Mouse (Mus musculus): ENCODE measurements around the gene Adora2b. TPM values are rescaled to one million over a fixed set of nuclear protein-coding genes. Genes with fewer than 3 reads are reported as not detected.

Gene Adora2b
- polyA plus RNA-seq, 1 experiment from 2014 or later: 6.9 TPM

GRCm38 (mm10) chr11:62298883-62299282 is 50.1 kb downstream of the Adora2b start:
- Histone ChIP-seq H3K27me3 (replicated peaks) (no peaks in the 10 kb centered on the region), H3K36me3 (no peaks in the 10 kb centered on the region), H3K27ac (no peak overlapping the region), H3K9ac (no peak overlapping the region), H3K4me3 (replicated peaks) (no peak overlapping the region), H3K4me2 (replicated peaks) (no peak overlapping the region), H3K9me3 (no peaks in the 10 kb centered on the region), H3K4me1 (replicated peaks) (no peaks in the 10 kb centered on the region)
- no peak for ATAC-seq
- WGBS: 92% methylated on average over 6 of the region's 6 CpGs

DNA sequence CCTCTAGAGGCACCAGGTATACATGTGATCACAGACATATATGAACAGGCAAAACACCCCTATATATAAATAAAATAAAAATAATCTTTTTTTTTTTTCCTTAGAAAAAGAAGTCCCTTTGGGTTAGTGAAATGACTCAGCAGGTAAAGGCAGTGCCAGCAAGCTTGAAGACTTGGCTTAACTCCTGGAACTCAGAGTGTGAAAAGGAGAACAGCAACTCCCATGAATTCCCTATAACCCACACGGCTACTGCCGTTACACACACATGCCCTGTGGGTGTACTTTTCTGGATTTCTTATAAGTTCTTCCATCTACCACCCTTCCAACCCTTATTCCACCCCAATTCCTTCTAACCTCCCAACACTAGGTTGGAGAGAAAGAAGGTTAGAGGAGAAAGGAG is 57.1 kb downstream of the Adora2b start:
- ATAC-seq: no peak
- H3K27me3 ChIP-seq (replicated peaks): no peaks in the 10 kb centered on the region
- H3K36me3 ChIP-seq: 0 out of 2 replicates have a peak, but pooled peaks cover 9% of the 10 kb centered on the region
- WGBS: 94% methylated on average over 2 of the region's 2 CpGs
- no peaks in the 10 kb centered on the region for H3K4me1 ChIP-seq (replicated peaks)
- H3K9ac ChIP-seq: no peak overlapping the region
- no peak overlapping the region for H3K4me2 ChIP-seq (replicated peaks)
- no peak overlapping the region for H3K4me3 ChIP-seq (replicated peaks)
- no peaks in the 10 kb centered on the region for H3K9me3 ChIP-seq
- no peak overlapping the region for H3K27ac ChIP-seq

GRCm38 (mm10) chr11:62309296-62309695 is 60.5 kb downstream of the Adora2b start:
- Histone ChIP-seq H3K9me3 (no peaks in the 10 kb centered on the region), H3K9ac (no peak overlapping the region), H3K4me2 (replicated peaks) (no peak overlapping the region), H3K4me1 (replicated peaks) (no peaks in the 10 kb centered on the region), H3K36me3 (0 out of 2 replicates have a peak, but pooled peaks cover 13% of the 10 kb centered on the region), H3K27ac (no peak overlapping the region), H3K4me3 (replicated peaks) (no peak overlapping the region), H3K27me3 (replicated peaks) (no peaks in the 10 kb centered on the region)
- ATAC-seq: no peak
- WGBS: 89% methylated on average over 2 of the region's 2 CpGs

- no peak overlapping the region for H3K9ac ChIP-seq
- no peaks in the 10 kb centered on the region for H3K4me1 ChIP-seq (replicated peaks)
- 86% methylated on average over 5 of the region's 5 CpGs for WGBS
- no peak overlapping the region for H3K27ac ChIP-seq
- H3K27me3 ChIP-seq (replicated peaks): no peaks in the 10 kb centered on the region
- no peaks in the 10 kb centered on the region for H3K9me3 ChIP-seq
- no peak overlapping the region for H3K4me2 ChIP-seq (replicated peaks)
- H3K36me3 ChIP-seq: peaks cover 27% of the 10 kb centered on the region
- no peak for ATAC-seq
- H3K4me3 ChIP-seq (replicated peaks): no peak overlapping the region
Observed at GRCm38 (mm10) chr11:62314984-62315383, 66.2 kb downstream of the Adora2b start.

Other genes with a start within 250 kb of the Adora2b start
- gene Zswim7, start 32.4 kb downstream of the Adora2b start, polyA plus RNA-seq (2015; fragmentation: Nextera tagmentation; extraction: Ambion mirVana): 24.4 and 24.5 TPM in 2 replicates
- gene Ttc19, start 32.5 kb downstream of the Adora2b start, polyA plus RNA-seq (2015; fragmentation: Nextera tagmentation; extraction: Ambion mirVana): 17.8 and 19.2 TPM in 2 replicates
- 11.6 and 11.8 TPM in 2 replicates for gene Pigl, start 209.5 kb downstream of the Adora2b start, polyA plus RNA-seq (2015; fragmentation: Nextera tagmentation; extraction: Ambion mirVana)
- gene Ncor1, start 209.6 kb downstream of the Adora2b start, polyA plus RNA-seq (2015; fragmentation: Nextera tagmentation; extraction: Ambion mirVana): 134 and 141 TPM in 2 replicates

Measured in intestine, embryonic 15.5 days (tissue).